Mouse (Mus musculus): ENCODE measurements around the gene Gm20817. TPM values are rescaled to one million over a fixed set of nuclear protein-coding genes. Genes with fewer than 3 reads are reported as not detected.
"Not testable (repeated sequence)": the region's sequence is repeated elsewhere in the genome, so short reads cannot be mapped to it uniquely, and the experiment has no call there.

Gene Gm20817
- not detected for total RNA-seq (2022)

- not testable (repeated sequence) for DNase-seq (ENCODE audit: low spot score)
These were observed at the start of gene Gm20817 for GRCm38 (mm10) chrY:68832628-68833027. Gene Gm20817 (minus strand): TSS chrY:68832728.
